In genomic region chr9:32292686-32293085, GRCm38 (mm10) we compare ENCODE assay signal across 8 mouse cellular contexts. TPM values are rescaled to one million over a fixed set of nuclear protein-coding genes. Genes with fewer than 3 reads are reported as not detected.
A peak's percentile ranks its signal among the peaks of the same experiment; 100 is the strongest.
DNase-seq lines count a peak whose midpoint lies in the region; ATAC-seq lines count a peak whose summit lies in the region.

No protein-coding gene starts in this region.

- no peaks in the 10 kb centered on the region for H3K36me3 ChIP-seq in kidney, embryonic 15.5 days
- no peaks in the 10 kb centered on the region for H3K36me3 ChIP-seq in embryonic facial prominence, embryonic 11.5 days (replicated peaks; ENCODE audit: control insufficient read depth, insufficient read depth, low read depth, low read length)

- no peak overlapping the region for H3K4me2 ChIP-seq in kidney, embryonic 15.5 days
- no peak overlapping the region for H3K4me2 ChIP-seq in embryonic facial prominence, embryonic 11.5 days (ENCODE audit: low read depth, low read length)

- H3K9me3 ChIP-seq in kidney, embryonic 15.5 days (replicated peaks), result no peaks in the 10 kb centered on the region
- H3K9me3 ChIP-seq in embryonic facial prominence, embryonic 11.5 days (replicated peaks; ENCODE audit: control insufficient read depth, low read length), result no peaks in the 10 kb centered on the region

- 0 out of 2 replicates have a peak overlapping the region, but pooled peaks have one; percentile 10 for H3K27ac ChIP-seq in kidney, embryonic 15.5 days
- no peak overlapping the region for H3K27ac ChIP-seq in embryonic facial prominence, embryonic 11.5 days (replicated peaks; ENCODE audit: low read depth, low read length)

- peaks cover 18% of the 10 kb centered on the region for H3K4me1 ChIP-seq in kidney, embryonic 15.5 days
- no peaks in the 10 kb centered on the region for H3K4me1 ChIP-seq in embryonic facial prominence, embryonic 11.5 days (ENCODE audit: control insufficient read depth, insufficient read depth, low read length)

- H3K4me3 ChIP-seq in kidney, embryonic 15.5 days (replicated peaks), result no peak overlapping the region
- H3K4me3 ChIP-seq in embryonic facial prominence, embryonic 11.5 days (ENCODE audit: low read depth, low read length), result no peak overlapping the region

- WGBS in kidney, embryonic 15.5 days, result 17% methylated on average over 5 of the region's 5 CpGs
- 30% methylated on average over 5 of the region's 5 CpGs for WGBS in embryonic facial prominence, embryonic 11.5 days

- no peaks in the 10 kb centered on the region for H3K27me3 ChIP-seq in kidney, embryonic 15.5 days
- H3K27me3 ChIP-seq in embryonic facial prominence, embryonic 11.5 days (ENCODE audit: control insufficient read depth, insufficient read depth, low read length), result no peaks in the 10 kb centered on the region

- no peak for DNase-seq in kidney, adult 8-10 months
- DNase-seq in adrenal gland, adult 8-10 months, result peak; percentile 57
- DNase-seq in embryonic facial prominence, embryonic 11.5 days (ENCODE audit: low spot score), result peak; percentile 7
- DNase-seq in kidney, postnatal 14 days, result peak; percentile 30
- no peak for DNase-seq in layer of hippocampus, adult 9-10 months (ENCODE audit: low spot score)

- no peak; the same call in 1 of the 2 replicates for ATAC-seq in kidney, embryonic 15.5 days (replicated peaks; ENCODE audit: low FRiP score)
- no peak for ATAC-seq in embryonic facial prominence, embryonic 11.5 days (replicated peaks; ENCODE audit: insufficient number of reproducible peaks, low FRiP score, low TSS enrichment, low read depth)
- no peak for ATAC-seq in monocyte, adult 5-6 weeks (replicated peaks; ENCODE audit: insufficient number of reproducible peaks, low FRiP score, low TSS enrichment, poor library complexity, severe bottlenecking)
- ATAC-seq in CD4-positive, CD25-positive, alpha-beta regulatory T cell, adult 4 months, result no peak

- no peak overlapping the region for H3K9ac ChIP-seq in kidney, embryonic 15.5 days
- H3K9ac ChIP-seq in embryonic facial prominence, embryonic 11.5 days (replicated peaks; ENCODE audit: low read length), result no peak overlapping the region

RNA-seq across cellular contexts. Expression of gene Kcnj5, which starts 51.5 kb away (rescaled TPM):
- polyA plus RNA-seq in kidney, embryonic 15.5 days (2015; fragmentation: Nextera tagmentation; extraction: Ambion mirVana), result 1.7 and 1.8 TPM in 2 replicates
- 1 to 10 TPM in 3 of 4 experiments, under 1 TPM in 1; 0.66 to 2.1 (median 1.8) TPM for total RNA-seq in adrenal gland, adult 8-10 months (2022)
- polyA plus RNA-seq in embryonic facial prominence, embryonic 11.5 days (2014; fragmentation: Nextera tagmentation; extraction: Ambion mirVana), result 0.14 and 0.25 TPM in 2 replicates
- total RNA-seq in monocyte, adult 5-6 weeks (2017), result 0.87 TPM in 1 of 3 replicates, not detected in the others
- polyA plus RNA-seq in CD4-positive, CD25-positive, alpha-beta regulatory T cell, adult 4 months (2017; shearing (Covaris generic)), result not detected

Comparison
In these comparisons a context has a peak if more than half of its experiments do, and no peak if none do; other contexts are left out.
1. DNase-seq: peak in adrenal gland, adult 8-10 months (single experiment), embryonic facial prominence, embryonic 11.5 days (single experiment) and kidney, postnatal 14 days (single experiment); none in kidney, adult 8-10 months (0 of 2) and layer of hippocampus, adult 9-10 months (single experiment).